Mouse (Mus musculus) gastrocnemius, adult 2 months (tissue): ENCODE data around the gene Coro7. TPM values are rescaled to one million over a fixed set of nuclear protein-coding genes. Genes with fewer than 3 reads are reported as not detected.

Experiments
- DNase-seq: peaks from one replicate; pipeline ENCODE4 v3.0.0; 2022
- H3K27ac ChIP-seq: fragments of 200-600 bp; 2 replicates; pipeline ENCODE4 v1.8.1; 2022; ENCODE audit warnings: mild to moderate bottlenecking
- H3K4me3 ChIP-seq: fragments of 200-600 bp; 2 replicates; pipeline ENCODE4 v1.8.1; 2022; ENCODE audit warnings: mild to moderate bottlenecking, moderate library complexity
- CTCF ChIP-seq: fragments of 200-600 bp; IDR thresholded peaks from 2 replicates; pipeline ENCODE4 v1.8.1; 2022; ENCODE audit warnings: antibody characterized with exemption, mild to moderate bottlenecking, moderate library complexity
- intact Hi-C: fragments of 180-260 bp; cut with DNase I; formaldehyde crosslinking; loops from one replicate; pipeline ENCODE4 v1.15.1; 2025
- total RNA-seq, 2 experiments: library from RNA; stranded (reverse); gene quantifications; 2 replicates each; pipeline ENCODE4 v1.2.3; 2021

Coro7 gene
- total RNA-seq, 2 experiments from 2014 or later: 12.1 to 13.6 TPM

DNA sequence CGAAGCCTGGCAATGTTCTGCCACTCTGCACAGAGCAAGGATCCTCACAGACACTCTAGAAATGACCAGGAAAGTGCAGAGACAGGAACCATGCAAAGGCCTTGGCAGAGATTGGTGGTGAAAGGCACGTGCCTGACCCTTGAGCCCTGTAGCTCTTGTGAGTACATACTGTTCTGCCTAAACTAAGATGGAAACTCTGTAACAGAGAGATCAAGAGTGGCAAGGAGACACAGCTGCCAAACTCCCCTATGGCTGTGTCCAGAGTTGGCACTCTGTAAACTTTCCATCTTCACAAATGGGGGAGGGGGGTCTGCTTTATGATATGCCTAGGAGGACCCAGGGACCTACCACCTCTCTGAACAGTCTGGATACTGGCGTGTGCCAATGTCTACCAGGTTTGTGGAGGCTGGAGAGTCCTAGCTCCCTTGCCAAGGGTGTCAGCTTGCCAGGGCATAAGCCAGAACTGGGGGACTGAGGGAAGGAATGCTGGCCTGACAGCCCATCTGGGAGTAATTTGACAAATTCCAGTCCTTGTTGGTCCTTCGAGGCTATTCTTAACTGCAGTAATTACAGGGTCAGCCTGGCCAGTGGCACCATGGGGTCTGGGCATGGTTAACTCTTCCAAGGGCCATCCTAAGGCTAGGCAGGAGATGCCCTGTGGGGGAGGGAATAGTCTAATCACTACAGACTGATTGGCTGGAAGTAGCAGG is 26.7 kb downstream of the Coro7 start:
- intact Hi-C loops: no loop called here
- Histone ChIP-seq H3K4me3 (no peak overlapping the region), H3K27ac (peak overlapping the region; percentile 80)
- no peak for TF ChIP-seq CTCF
- DNase-seq: peak; percentile 73

DNA sequence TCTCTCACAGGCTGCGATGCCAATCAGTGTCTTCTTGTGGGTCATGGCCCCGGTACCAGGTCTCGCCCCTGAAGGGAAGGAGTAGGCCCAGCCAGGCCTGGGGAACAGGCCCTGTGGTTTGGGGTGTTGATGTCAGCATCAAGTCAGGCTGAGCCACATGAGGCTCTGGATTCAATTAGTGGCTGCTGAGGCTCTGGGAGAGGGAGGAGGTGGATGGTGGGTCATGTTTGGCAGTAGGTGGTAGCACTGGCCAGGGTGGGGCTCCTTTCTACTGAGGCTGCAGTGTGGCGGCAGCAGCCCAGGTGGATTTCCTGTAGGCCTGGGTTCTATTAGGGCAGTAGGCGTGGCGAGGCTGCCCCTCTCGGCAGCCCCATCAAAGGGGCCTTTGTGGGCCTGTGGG is 28.0 kb downstream of the Coro7 start:
- peak; percentile 43 for DNase-seq
- peak overlapping the region; percentile 80 for H3K27ac ChIP-seq
- TF ChIP-seq CTCF: no peak
- peak overlapping the region; percentile 54 for H3K4me3 ChIP-seq
- intact Hi-C loops: no loop called here

DNA sequence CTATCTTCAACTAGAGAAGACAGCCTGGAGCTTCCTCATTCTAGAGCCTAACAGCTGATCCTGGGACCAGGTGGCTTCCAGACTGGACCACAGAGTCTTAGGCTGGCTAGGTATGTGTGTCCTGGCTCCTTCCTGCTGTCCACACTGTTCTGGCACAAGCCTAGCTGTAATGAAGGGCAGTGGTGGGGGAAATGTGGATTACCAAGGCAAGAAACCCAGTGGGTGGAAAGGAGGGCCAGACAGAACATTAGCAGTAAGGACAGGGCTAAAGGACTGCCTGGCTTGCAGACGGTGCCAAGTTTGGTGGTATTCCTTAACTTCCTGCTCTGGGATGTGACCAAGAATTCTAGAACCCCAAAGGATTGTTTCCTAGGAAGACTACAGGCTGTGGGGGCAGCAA is 28.5 kb downstream of the Coro7 start:
- H3K27ac ChIP-seq: peak overlapping the region; percentile 80
- no peak for DNase-seq
- intact Hi-C loops: no loop called here
- TF ChIP-seq CTCF: no peak
- peak overlapping the region; percentile 54 for H3K4me3 ChIP-seq

DNA sequence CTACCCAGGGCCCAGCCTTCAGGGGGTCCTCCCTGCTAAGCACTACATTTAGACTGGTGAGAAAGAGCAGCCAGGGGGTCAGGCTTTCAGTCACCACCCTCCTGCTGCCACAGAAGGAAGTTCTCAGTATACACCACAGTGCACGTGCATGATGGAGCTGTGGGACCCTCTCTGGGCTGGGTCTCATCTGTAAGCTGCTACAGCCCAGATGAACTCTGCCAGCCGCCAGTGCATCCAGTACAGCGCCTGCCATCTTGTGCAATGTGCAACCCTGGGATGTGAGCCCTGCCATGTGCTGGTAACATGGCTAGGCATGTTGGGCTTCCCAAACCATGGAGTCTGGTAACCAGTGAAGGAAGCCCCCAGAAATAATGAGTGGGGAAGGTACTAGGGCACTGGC is 29.4 kb downstream of the Coro7 start:
- intact Hi-C loops: no loop called here
- peak overlapping the region; percentile 54 for H3K4me3 ChIP-seq

DNA sequence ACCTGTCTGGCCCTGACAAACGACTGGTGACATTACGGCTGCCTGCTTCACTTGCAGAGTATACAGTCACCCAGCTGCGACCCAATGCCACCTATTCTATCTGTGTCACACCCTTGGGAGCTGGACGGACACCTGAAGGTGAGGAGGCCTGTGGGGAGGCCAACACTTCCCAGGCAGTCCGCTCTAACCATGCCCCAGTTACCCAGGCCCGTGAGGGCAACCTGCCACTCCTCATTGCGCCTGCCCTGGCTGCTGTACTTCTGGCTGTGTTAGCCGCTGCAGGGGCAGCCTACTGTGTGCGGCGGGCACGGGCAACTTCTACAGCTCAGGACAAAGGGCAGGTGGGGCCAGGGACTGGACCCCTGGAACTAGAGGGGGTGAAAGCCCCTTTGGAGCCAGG is 29.9 kb downstream of the Coro7 start:
- peak overlapping the region; percentile 54 for H3K4me3 ChIP-seq
- peak overlapping the region; percentile 78 for H3K27ac ChIP-seq
- TF ChIP-seq CTCF: no peak
- intact Hi-C loops: no loop called here
- peak; percentile 40 for DNase-seq

More for the DNA sequence above, 29.4 kb downstream of the Coro7 start:
- DNase-seq: peak; percentile 17
- TF ChIP-seq CTCF: no peak
- peak overlapping the region; percentile 78 for H3K27ac ChIP-seq

DNA sequence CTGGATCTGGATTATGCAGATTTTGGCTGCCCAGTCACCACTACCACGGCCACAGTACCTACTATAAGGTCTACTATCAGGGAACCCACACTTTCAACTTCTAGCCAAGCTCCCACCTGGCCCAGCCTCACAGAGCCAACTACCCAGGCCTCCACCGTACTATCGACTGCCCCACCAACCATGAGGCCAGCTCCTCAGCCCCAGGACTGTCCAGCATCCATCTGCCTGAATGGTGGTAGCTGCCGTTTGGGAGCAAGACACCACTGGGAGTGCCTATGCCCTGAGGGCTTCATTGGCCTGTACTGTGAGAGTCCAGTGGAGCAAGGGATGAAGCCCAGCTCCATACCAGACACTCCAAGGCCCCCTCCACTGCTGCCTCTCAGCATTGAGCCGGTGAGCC is 30.4 kb downstream of the Coro7 start:
- peak overlapping the region; percentile 78 for H3K27ac ChIP-seq
- TF ChIP-seq CTCF: no peak
- peak; percentile 15 for DNase-seq
- peak overlapping the region; percentile 54 for H3K4me3 ChIP-seq
- intact Hi-C loops: no loop called here

DNA sequence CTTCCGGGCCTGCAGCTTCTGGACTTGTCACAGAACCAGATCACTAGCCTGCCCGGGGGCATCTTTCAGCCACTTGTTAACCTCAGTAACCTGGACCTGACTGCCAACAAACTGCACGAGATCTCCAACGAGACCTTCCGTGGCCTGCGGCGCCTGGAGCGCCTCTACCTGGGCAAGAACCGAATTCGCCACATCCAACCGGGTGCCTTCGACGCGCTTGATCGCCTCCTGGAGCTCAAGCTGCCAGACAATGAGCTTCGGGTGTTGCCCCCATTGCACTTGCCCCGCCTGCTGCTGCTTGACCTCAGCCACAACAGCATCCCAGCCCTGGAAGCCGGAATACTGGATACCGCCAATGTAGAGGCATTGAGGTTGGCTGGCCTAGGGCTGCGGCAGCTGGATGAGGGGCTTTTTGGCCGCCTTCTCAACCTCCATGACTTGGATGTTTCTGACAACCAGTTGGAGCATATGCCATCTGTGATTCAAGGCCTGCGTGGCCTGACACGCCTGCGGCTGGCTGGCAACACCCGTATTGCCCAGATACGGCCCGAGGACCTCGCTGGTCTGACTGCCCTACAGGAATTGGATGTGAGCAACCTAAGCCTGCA is 31.1 kb downstream of the Coro7 start:
- intact Hi-C loops: no loop called here
- no peak for TF ChIP-seq CTCF
- Histone ChIP-seq H3K4me3 (peak overlapping the region; percentile 54), H3K27ac (peak overlapping the region; percentile 78)
- peak; percentile 55 for DNase-seq

DNA sequence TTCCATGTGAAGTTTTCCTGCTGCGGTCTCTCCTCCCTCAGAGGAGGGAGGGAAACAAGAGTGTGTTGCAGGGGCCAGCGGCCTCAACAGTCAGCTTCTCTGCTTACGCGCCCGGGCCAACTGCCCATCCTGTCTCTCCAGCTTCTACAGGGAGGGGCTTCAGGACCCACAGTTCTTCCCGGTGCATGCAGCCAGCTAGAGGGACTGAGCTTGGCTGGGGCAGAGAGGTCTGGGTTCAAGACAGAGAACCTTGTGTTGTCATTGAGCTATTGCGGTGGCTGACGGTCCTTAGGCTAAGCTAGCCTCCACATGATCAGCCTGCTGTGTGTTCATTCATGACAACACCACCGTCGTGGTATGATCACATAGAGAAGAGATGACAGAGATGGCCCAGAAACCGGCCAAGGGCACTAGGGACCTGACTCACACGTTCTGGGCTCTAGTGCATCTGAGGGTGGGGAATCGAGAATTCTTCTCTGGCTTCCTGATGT is 31.9 kb downstream of the Coro7 start:
- peak; percentile 84 for DNase-seq
- intact Hi-C loops: no loop called here
- Histone ChIP-seq H3K4me3 (peak overlapping the region; percentile 54), H3K27ac (peak overlapping the region; percentile 78)
- TF ChIP-seq CTCF: no peak

DNA sequence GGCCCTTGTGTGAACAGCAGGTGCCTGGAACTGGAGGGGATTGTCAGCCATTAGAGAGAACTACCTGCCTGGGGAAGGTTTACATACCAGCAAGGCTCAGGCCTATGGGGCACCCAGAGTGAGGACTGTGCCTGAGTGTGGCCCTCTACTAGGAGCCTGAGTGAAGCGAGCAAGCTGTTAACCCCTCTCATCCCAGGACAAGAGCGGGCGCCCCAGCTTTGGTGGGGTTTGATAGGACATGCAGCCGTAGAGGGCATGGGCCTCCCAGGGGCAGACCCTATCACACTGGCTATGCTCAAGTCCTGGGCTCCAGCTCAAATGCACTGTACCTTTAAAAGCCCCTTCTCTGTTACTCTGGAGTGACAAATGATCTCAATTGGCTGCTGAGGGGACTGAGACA is 32.7 kb downstream of the Coro7 start:
- peak; percentile 17 for DNase-seq
- no peak for TF ChIP-seq CTCF
- peak overlapping the region; percentile 54 for H3K4me3 ChIP-seq
- H3K27ac ChIP-seq: peak overlapping the region; percentile 78
- intact Hi-C loops: no loop called here

DNA sequence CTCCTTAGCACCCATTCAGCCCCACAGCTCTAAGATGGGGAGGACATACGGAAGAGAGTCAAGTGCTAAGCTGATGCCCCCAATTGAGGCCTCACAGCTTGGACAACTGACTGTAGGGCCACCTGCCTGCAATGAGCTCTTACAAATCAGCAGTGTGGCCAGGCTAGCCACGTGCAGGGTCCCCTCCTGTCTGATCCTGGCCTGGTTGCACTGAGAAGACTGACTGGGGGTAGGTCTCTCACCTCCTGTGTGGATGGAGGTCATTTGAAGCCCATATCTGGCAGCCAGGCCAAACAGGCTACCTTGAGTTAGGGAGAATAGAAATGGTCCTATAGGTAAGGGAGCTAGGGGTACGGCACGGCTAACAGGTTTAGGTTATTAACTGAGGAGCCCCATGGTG is 33.7 kb downstream of the Coro7 start:
- intact Hi-C loops: no loop called here
- TF ChIP-seq CTCF: no peak
- H3K27ac ChIP-seq: peak overlapping the region; percentile 78

DNA sequence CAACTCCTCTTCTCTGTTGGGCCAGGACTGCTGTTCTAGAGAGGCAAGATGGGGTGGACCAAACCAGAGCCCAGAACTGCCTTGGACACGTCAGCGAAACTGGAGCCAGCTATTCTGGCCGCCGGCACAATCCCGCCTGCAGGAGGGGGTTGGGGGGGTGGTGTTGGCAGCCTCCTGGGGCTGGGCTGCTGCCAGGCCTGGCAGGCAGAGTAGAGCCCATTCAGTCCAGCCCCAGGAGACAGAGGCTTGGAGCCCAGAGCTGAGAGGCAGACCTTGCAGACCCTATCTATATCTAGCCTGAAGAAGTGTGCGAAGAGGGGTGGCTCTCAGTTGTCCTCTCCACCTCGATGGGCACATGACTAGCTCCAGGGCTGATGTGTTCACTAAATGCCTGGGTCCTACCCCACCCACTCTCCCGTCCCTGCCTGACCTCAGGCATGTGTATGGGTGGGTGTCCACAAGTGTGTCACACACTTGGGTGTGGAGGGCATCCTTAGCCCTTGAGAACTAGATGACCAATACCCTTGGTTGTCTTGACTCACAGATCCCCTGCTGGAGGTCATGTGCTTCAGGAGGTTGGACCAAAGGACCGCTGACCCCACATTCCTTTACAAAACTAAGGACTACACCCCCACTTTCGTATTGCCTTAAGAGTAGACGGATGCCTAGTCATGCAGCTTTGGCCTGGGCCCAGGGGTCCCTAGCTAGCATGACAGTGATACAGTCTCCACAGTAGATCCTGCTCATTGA is 35.7 kb downstream of the Coro7 start:
- peak overlapping the region; percentile 61 for H3K4me3 ChIP-seq
- peak; percentile 95 for DNase-seq
- H3K27ac ChIP-seq: peak overlapping the region; percentile 80
- intact Hi-C loops: no loop called here
- TF ChIP-seq CTCF: no peak

More for the DNA sequence above, 33.7 kb downstream of the Coro7 start:
- DNase-seq: peak; percentile 12
- no peak overlapping the region for H3K4me3 ChIP-seq

DNA sequence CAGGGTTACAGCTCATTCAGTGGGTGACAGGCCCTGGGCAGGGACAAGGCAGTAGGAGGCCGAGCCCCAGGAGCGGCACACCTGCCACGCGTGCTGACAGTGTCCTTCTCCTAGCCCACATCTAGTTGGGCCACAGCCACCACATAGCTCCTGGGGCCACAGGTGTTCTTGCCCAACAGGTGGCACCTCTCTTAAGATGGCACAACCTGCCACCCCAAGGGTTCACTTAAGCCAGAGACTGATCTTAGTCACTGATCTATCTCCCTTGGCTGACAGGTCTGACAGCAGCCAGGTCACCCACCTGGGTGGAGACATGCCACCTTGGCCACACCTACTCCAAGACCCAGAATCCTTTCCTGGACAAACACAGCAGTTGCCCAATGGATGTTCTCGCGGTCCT is 36.6 kb downstream of the Coro7 start:
- TF ChIP-seq CTCF: no peak
- Histone ChIP-seq H3K4me3 (peak overlapping the region; percentile 61), H3K27ac (peak overlapping the region; percentile 80)
- DNase-seq: no peak
- intact Hi-C loops: no loop called here

DNA sequence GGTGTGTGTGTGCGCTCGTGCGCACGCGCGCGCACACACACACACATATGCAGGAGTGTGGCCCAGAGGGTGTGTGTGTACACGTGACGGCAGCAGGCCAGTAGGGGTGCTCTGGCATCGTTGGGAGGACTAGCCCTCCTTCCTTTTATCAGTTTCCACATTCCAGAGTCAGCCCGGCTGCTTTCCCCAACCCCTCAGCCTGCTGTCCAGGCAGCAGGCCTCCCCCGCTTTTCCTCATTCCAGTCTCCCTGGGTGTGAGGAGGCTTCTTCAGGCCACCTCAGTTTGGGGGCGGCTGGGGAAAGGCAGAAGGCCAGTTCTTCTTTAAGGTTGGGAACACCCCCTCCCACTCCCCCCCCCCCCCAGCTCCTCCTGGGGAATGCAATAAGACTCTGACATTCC is 37.4 kb downstream of the Coro7 start:
- intact Hi-C loops: no loop called here
- peak; percentile 62 for DNase-seq
- H3K27ac ChIP-seq: peak overlapping the region; percentile 80
- no peak for TF ChIP-seq CTCF
- H3K4me3 ChIP-seq: peak overlapping the region; percentile 61
